Mouse (Mus musculus): ENCODE measurements around the gene Ube3c. TPM values are rescaled to one million over a fixed set of nuclear protein-coding genes. Genes with fewer than 3 reads are reported as not detected.

The Ube3c gene
- polyA plus RNA-seq, 1 experiment from 2014 or later, result 28.2 TPM

DNA sequence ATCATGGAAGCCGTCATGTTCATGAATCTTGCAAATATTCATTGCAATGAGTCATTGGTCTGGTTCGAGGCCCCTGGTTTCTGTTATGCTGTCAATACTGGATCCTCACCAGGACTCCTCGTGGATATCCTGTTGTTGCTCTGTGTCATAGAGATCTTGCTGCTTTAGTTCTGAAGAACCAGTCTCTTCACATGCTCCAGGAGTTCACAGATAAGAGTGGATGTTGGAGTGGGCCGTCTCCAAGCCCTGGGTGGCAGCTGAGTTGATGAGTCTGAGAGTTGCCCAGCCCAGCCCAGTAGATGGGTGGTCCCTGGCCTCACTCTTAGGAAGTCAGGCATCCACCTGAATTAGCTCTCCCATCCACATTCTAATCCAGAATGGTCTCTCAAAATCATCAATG is 116.0 kb downstream of the Ube3c start:
- ATAC-seq, result no peak
- Histone ChIP-seq H3K9ac (no peak overlapping the region), H3K27ac (no peak overlapping the region), H3K4me3 (no peak overlapping the region), H3K36me3 (peaks cover 13% of the 10 kb centered on the region; the same call in 1 of the 2 replicates), H3K4me1 (0 out of 2 replicates have a peak, but pooled peaks cover 3% of the 10 kb centered on the region), H3K9me3 (replicated peaks) (no peaks in the 10 kb centered on the region), H3K4me2 (no peak overlapping the region), H3K27me3 (replicated peaks) (no peaks in the 10 kb centered on the region)
- WGBS (ENCODE audit: insufficient replicate concordance), result 53% methylated on average over 4 of the region's 4 CpGs

DNA sequence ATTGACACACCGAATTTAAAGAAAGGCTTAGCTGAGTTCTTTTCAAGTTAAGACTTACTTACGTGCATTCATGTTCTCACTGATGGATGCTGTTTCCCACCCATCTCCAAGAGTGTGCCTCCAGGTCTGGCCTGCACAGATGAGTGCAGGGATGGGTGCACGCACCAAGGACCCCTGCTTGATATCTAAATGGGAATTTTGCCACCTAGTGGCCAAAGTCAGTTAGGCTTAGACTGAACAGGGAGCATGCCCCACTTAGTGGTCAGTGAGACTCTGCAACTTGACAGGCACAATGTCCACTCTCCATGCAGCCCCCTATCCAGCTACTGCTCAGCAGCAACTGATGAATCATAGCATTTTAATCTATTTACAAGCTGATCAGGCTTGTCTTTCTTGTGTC is 118.6 kb downstream of the Ube3c start:
- Histone ChIP-seq H3K4me1 (0 out of 2 replicates have a peak, but pooled peaks cover 3% of the 10 kb centered on the region), H3K9ac (no peak overlapping the region), H3K9me3 (replicated peaks) (no peaks in the 10 kb centered on the region), H3K27me3 (replicated peaks) (no peaks in the 10 kb centered on the region), H3K4me2 (no peak overlapping the region), H3K36me3 (no peaks in the 10 kb centered on the region), H3K4me3 (no peak overlapping the region), H3K27ac (no peak overlapping the region)
- no peak for ATAC-seq
- WGBS (ENCODE audit: insufficient replicate concordance), result 48% methylated on average over 3 of the region's 3 CpGs

DNA sequence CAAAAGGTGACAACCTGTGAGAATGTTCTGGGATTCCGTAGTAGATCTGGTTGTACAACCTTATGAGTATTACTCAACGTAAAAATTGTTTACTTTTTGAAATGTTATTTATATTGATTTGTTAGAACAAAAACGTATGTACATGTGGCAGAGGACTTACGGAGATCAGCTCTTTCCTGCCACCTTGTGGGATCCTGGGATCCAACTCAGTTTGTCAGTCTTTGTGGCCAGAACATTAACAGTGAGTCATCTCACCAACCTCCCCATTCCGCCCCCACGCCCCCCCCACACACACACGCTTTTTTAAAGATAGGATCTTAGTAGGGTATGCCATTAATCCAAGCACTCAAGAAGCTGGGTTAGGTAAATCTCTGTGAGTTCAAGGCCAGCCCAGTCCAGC is 119.3 kb downstream of the Ube3c start:
- 54% methylated on average over 7 of the region's 7 CpGs for WGBS (ENCODE audit: insufficient replicate concordance)

GRCm38 (mm10) chr5:29698493-29698892 is 129.5 kb downstream of the Ube3c start:
- no peak for ATAC-seq
- H3K9me3 ChIP-seq (replicated peaks), result no peaks in the 10 kb centered on the region
- H3K27me3 ChIP-seq (replicated peaks), result no peaks in the 10 kb centered on the region
- no peak overlapping the region for H3K4me3 ChIP-seq
- H3K9ac ChIP-seq, result no peak overlapping the region
- no peaks in the 10 kb centered on the region for H3K36me3 ChIP-seq
- H3K4me1 ChIP-seq, result no peaks in the 10 kb centered on the region
- no peak overlapping the region for H3K4me2 ChIP-seq
- 72% methylated on average over 4 of the region's 4 CpGs for WGBS (ENCODE audit: insufficient replicate concordance)
- H3K27ac ChIP-seq, result no peak overlapping the region

More for the DNA sequence above, 119.3 kb downstream of the Ube3c start:
- Histone ChIP-seq H3K27ac (no peak overlapping the region), H3K9ac (no peak overlapping the region), H3K4me3 (no peak overlapping the region), H3K36me3 (no peaks in the 10 kb centered on the region), H3K4me1 (0 out of 2 replicates have a peak, but pooled peaks cover 3% of the 10 kb centered on the region), H3K27me3 (replicated peaks) (no peaks in the 10 kb centered on the region), H3K4me2 (no peak overlapping the region), H3K9me3 (replicated peaks) (no peaks in the 10 kb centered on the region)
- ATAC-seq, result no peak

DNA sequence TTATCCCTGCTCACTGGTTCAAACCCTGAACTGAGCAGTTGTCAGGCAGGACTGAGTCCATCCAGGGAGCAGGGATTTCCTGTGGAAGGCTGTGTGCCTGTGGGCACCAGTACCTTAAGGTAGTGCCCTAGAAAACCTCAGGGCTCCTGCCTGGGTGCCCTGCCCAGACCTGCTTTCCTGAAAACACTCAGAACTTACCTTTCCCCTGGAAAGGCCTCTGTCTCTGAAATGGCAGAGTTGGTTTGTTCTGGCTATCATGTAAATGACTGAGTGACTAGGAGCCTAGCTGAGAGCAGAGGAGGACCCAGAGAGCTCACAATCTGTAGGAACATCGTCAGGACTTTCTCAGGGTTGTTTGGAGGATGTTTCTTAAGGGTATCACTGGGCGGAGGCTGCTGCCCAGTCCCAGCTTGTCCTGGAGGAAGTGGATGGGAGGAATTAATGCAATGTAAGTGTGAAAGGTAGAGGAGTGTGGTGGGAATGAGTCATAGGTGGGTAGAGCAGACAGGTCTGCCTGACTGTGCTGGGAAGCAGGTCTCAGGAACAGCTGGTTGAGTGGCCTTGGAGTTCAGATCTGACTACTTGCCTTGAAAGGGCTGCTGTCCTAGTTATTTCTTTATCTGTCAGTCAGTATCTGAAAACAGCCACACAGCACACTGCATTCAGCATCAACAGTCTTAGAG is 130.6 kb downstream of the Ube3c start:
- Histone ChIP-seq H3K9me3 (replicated peaks) (no peaks in the 10 kb centered on the region), H3K9ac (no peak overlapping the region), H3K36me3 (no peaks in the 10 kb centered on the region), H3K4me1 (no peaks in the 10 kb centered on the region), H3K4me2 (no peak overlapping the region), H3K27me3 (replicated peaks) (no peaks in the 10 kb centered on the region), H3K27ac (no peak overlapping the region), H3K4me3 (no peak overlapping the region)
- no peak for ATAC-seq
- 78% methylated on average over 2 of the region's 2 CpGs for WGBS (ENCODE audit: insufficient replicate concordance)

DNA sequence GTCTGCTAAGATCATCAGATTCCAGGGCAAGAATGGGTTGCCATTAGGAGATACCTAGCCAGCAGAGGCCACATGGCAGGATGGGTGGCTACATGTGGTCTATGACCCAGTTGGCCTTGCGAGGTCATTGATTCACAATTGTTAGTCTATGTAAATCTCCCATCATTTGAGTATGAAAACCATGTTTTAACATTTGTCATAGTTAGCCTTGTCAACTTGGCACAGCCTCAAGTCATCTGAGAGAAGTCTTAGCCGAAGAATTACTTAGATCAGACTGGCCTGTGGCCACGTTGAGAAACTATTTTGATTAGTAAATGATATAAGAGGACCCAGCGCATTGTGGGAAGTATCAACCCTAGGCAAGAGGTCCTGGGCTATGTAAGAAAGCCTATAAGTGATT is 138.2 kb downstream of the Ube3c start:
- H3K9me3 ChIP-seq (replicated peaks), result no peaks in the 10 kb centered on the region
- H3K4me2 ChIP-seq, result no peak overlapping the region
- no peak overlapping the region for H3K27ac ChIP-seq
- no peaks in the 10 kb centered on the region for H3K36me3 ChIP-seq
- no peaks in the 10 kb centered on the region for H3K4me1 ChIP-seq
- H3K27me3 ChIP-seq (replicated peaks), result no peaks in the 10 kb centered on the region
- 72% methylated on average over 4 of the region's 4 CpGs for WGBS (ENCODE audit: insufficient replicate concordance)
- H3K9ac ChIP-seq, result no peak overlapping the region
- no peak overlapping the region for H3K4me3 ChIP-seq
- no peak for ATAC-seq

- Histone ChIP-seq H3K9ac (no peak overlapping the region), H3K27me3 (replicated peaks) (no peaks in the 10 kb centered on the region), H3K9me3 (replicated peaks) (no peaks in the 10 kb centered on the region), H3K4me3 (no peak overlapping the region), H3K4me1 (no peaks in the 10 kb centered on the region), H3K36me3 (no peaks in the 10 kb centered on the region), H3K27ac (no peak overlapping the region), H3K4me2 (no peak overlapping the region)
- WGBS (ENCODE audit: insufficient replicate concordance), result 43% methylated on average over 5 of the region's 5 CpGs
- no peak; the same call in 1 of the 2 replicates for ATAC-seq
Observed at GRCm38 (mm10) chr5:29708258-29708657, 139.2 kb downstream of the Ube3c start.

DNA sequence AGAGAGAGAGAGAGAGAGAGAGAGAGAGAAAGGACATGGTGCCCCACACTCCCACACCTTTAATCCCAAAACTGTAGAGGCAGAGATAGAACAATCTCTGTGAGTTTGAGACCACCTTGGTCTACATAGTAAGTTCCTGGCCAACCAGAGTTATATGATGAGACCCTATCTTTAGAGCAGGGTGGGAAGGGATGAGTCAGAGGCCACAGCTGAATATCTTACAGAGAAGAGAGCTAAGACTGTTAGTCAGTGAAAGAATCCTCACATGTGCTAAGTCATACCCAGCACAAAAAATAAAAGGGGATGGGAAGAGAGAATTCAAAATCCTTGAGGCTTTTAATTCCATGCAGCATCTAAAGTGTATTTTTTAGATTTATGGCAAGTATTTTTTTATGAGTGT is 142.6 kb downstream of the Ube3c start:
- no peak overlapping the region for H3K9ac ChIP-seq
- H3K9me3 ChIP-seq (replicated peaks), result no peaks in the 10 kb centered on the region
- H3K4me2 ChIP-seq, result no peak overlapping the region
- ATAC-seq, result no peak
- no peaks in the 10 kb centered on the region for H3K27me3 ChIP-seq (replicated peaks)
- no peaks in the 10 kb centered on the region for H3K4me1 ChIP-seq
- H3K4me3 ChIP-seq, result no peak overlapping the region
- H3K36me3 ChIP-seq, result no peaks in the 10 kb centered on the region
- no peak overlapping the region for H3K27ac ChIP-seq

- Histone ChIP-seq H3K9me3 (replicated peaks) (no peaks in the 10 kb centered on the region), H3K4me1 (no peaks in the 10 kb centered on the region), H3K4me2 (no peak overlapping the region), H3K27ac (no peak overlapping the region), H3K27me3 (replicated peaks) (no peaks in the 10 kb centered on the region), H3K4me3 (no peak overlapping the region), H3K9ac (no peak overlapping the region), H3K36me3 (no peaks in the 10 kb centered on the region)
- ATAC-seq, result no peak
- 50% methylated on average over 1 of the region's 1 CpGs for WGBS (ENCODE audit: insufficient replicate concordance)
Observed at GRCm38 (mm10) chr5:29712906-29713305, 143.9 kb downstream of the Ube3c start.

DNA sequence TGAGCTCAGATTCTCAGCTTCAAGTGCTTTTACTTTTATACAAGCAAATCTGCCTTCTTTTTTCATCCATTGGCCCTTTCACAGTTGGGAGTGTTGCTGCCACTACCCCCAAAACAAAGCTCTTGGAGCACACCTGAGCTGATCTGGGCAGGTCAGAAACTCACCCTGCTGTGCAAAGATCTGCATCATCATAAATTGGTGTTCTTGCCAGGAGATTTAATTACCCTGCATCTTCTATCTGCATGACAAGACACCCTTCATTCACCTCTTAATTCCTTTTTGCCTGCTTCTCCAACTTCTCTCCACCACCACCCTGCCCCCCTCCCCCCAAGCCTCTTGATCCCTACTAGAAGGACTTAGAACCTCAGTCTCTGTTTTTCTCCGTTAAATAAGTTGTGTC is 152.1 kb downstream of the Ube3c start:
- H3K9ac ChIP-seq, result no peak overlapping the region
- H3K4me2 ChIP-seq, result no peak overlapping the region
- H3K36me3 ChIP-seq, result no peaks in the 10 kb centered on the region
- ATAC-seq, result no peak
- no peak overlapping the region for H3K27ac ChIP-seq
- H3K27me3 ChIP-seq (replicated peaks), result no peaks in the 10 kb centered on the region
- no peaks in the 10 kb centered on the region for H3K9me3 ChIP-seq (replicated peaks)
- no peak overlapping the region for H3K4me3 ChIP-seq
- 9% methylated on average over 1 of the region's 1 CpGs for WGBS (ENCODE audit: insufficient replicate concordance)
- no peaks in the 10 kb centered on the region for H3K4me1 ChIP-seq

- ATAC-seq, result no peak
- H3K9me3 ChIP-seq (replicated peaks), result no peaks in the 10 kb centered on the region
Observed at GRCm38 (mm10) chr5:29725369-29725768, 156.3 kb downstream of the Ube3c start.

More at GRCm38 (mm10) chr5:29725369-29725768, 156.3 kb downstream of the Ube3c start:
- H3K4me1 ChIP-seq, result no peaks in the 10 kb centered on the region
- no peaks in the 10 kb centered on the region for H3K36me3 ChIP-seq
- H3K27ac ChIP-seq, result no peak overlapping the region
- no peak overlapping the region for H3K9ac ChIP-seq
- H3K27me3 ChIP-seq (replicated peaks), result no peaks in the 10 kb centered on the region
- WGBS (ENCODE audit: insufficient replicate concordance), result 88% methylated on average over 2 of the region's 2 CpGs
- H3K4me3 ChIP-seq, result no peak overlapping the region
- H3K4me2 ChIP-seq, result no peak overlapping the region
